Mouse (Mus musculus) induced T-regulatory cell, adult 2 months (primary cell): ENCODE results near the gene Tex37.

Experiments
- DNase-seq: peaks from one replicate; pipeline ENCODE4 v3.0.0-alpha.2; 2012; ENCODE audit warnings: low read depth

Tex37 gene

GRCm38 (mm10) chr6:70880714-70881304 lies 37.9 kb downstream of the Tex37 start:
- DNase-seq: peak; percentile 92

GRCm38 (mm10) chr6:70875017-70875416 lies 43.7 kb downstream of the Tex37 start:
- DNase-seq: no peak

- peak; percentile 58 for DNase-seq
Measured at GRCm38 (mm10) chr6:70874035-70874775, 44.5 kb downstream of the Tex37 start.

DNA sequence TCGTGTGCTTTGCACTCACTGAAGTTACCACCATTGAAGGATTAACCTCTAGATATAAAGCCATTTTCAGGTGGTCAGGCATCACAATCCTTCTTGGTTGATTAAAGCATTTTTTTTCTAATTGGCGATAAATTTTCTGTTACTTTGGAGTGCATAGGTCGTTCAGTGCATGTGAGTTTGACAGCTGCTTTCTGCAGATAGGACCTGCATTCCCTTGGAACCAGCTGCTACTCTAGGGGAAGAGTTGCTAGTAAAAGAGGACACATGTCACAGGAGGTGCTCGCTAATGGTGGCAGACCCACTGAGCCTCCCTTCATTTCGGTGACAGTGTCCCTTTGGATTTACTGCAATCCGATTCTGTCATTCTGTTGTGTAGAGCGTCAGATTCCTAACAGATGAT lies 46.2 kb downstream of the Tex37 start:
- DNase-seq: no peak

DNA sequence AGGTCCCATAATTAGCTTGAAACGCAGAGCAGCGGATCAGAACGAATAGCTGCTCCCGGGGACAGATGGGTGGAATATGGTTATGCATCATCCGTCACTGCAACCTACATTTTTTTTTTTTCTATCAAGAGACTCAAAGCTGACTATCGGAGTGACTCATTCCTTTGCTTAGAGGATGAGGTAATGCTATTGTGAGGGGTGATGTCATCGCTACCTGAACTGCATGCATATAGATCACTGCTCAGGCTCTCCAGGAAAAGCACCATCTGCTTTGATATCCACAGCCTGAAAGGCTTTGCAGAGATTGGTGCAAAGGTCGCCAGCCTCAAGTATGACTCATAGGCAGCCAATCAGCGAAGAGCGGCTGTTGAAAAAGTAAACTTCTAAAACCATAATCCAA lies 46.6 kb downstream of the Tex37 start:
- DNase-seq: peak; percentile 83

GRCm38 (mm10) chr6:70871511-70871980 lies 47.2 kb downstream of the Tex37 start:
- peak; percentile 55 for DNase-seq

GRCm38 (mm10) chr6:70867297-70867696 lies 51.4 kb downstream of the Tex37 start:
- DNase-seq: no peak

GRCm38 (mm10) chr6:70866761-70867160 lies 52.0 kb downstream of the Tex37 start:
- DNase-seq: no peak

GRCm38 (mm10) chr6:70864285-70864684 lies 54.4 kb downstream of the Tex37 start:
- DNase-seq: no peak
